Mouse (Mus musculus) heart, postnatal 0 days (tissue): ENCODE data around the gene Bmp3.

Experiments used
- CTCF ChIP-seq: IDR thresholded peaks from 2 replicates; pipeline ENCODE4 v1.5.1; 2016; ENCODE audit warnings: antibody characterized with exemption, control low read depth, low read depth
- EP300 ChIP-seq: IDR thresholded peaks from 2 replicates; pipeline ENCODE4 v1.6.1; 2016; ENCODE audit warnings: antibody characterized with exemption, low read depth

DNA sequence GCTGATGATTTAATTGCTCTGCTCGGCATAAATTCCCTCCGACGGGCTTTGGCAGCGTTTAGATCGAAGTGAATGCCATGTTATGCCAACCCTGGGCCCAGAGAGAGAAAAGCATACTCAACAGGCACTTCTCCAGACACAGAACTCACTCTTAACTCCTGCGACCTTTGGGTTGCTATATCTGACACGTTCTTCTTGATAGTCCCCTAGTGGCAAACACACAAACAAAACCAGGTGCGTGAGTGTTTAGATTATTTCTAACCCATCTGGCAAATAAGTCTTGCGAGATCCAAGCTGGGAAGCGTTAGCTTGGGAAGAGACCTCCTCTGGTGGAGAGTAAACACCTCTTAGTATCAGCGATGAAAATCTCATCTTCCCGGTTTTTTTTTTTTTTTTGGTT lies 1.5 kb downstream of the Bmp3 start:
- TF ChIP-seq CTCF (no peak), EP300 (no peak)
